Mouse (Mus musculus): ENCODE measurements around the gene Acot12. TPM values are rescaled to one million over a fixed set of nuclear protein-coding genes. Genes with fewer than 3 reads are reported as not detected.
"Not testable (repeated sequence)": the region's sequence is repeated elsewhere in the genome, so short reads cannot be mapped to it uniquely, and the experiment has no call there.

The Acot12 gene
- total RNA-seq, 2 experiments from 2014 or later: 0.39 to 4.9 TPM

DNA sequence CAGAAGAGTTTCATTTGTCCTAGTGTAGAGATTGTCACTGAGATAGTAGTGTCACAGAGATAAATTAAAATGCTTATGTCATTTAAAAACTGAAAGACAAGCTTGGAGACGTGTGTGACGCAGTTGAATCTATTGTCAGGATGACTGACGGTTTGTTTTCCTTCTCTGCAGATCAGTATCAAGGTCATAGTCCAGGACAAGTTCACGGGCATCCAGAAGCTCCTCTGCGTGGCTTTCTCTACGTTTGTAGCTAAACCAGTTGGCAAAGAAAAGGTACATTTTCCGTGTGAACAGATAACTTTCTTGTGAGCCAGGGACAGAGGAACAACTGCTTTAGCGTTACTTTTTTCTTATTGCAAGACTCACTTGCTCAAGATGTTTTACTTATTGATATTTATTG, 18.5 kb downstream of the Acot12 start:
- DNase-seq (ENCODE audit: low spot score in 2 of 2): no peak

DNA sequence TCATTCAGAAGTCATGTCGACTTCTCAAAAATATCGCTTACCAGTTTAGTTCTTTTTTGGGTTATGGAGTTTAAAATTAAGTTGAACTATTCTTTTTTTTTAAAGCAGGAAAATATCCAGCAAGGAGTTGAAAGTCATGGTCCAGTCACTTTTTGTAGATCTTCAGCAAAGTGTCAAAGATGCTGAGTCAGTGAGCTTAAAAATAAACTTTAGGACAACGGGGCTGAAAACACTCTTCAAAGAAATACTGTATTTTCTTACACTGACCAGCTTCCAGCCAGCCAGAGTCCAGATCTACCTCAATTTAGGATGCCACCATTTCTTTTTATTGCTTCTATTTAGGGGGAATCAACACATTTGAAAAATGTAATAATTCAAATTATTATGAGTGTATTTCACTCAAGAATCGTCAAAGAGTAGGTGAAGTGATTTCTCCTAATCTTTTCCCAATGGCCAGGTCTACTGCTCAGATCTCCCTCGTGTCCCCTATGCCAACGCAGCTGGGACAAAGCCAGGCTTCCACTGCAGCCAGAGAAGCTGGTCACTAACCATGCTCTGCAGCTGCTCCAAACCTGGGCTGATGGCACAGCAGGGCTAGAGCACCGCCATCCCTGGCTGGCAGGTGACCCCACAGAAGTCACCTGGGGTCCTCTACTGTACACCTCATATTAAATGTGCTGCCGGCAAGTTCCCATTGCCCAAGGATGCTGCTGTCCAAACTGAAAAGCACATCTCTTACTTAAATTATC, 19.2 kb downstream of the Acot12 start:
- DNase-seq (ENCODE audit: low spot score in 2 of 2): no peak

DNA sequence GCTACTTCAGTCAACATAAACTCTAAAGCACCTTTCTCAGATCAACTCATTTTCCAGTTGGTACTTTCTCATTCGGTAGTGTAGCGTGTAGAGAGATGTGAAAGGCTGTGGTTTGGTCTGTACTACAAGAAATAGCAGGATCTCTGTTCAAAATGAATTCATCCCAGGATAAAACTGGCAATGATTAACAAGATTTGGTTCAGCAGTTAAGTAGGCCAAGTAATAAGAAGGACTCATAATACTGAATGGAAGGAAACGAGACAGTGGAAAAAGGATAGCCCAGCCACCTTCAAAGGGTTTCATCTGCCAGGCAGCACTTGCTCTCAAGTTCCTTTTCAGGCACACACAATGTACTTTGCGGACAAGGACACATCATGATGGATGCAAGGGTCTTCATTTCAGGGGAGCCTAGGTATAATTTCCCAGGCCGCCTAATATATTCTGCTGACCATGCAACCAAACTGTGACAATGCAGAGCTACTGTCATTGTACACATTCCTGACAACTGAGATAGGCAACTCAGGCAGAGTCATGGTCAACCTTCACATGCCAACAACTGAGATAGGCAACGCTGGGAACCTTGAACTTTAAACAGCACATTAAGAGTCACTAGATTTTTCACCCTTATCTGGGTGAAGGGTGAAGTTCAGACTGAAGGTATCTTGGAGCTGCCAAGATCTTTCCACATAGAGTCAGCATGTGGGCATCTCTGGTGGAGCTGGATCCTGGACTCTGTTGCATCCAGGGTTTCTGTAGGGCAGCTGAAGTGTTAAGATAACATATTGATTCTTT, 20.5 kb downstream of the Acot12 start:
- DNase-seq (ENCODE audit: low spot score in 2 of 2): no peak

DNA sequence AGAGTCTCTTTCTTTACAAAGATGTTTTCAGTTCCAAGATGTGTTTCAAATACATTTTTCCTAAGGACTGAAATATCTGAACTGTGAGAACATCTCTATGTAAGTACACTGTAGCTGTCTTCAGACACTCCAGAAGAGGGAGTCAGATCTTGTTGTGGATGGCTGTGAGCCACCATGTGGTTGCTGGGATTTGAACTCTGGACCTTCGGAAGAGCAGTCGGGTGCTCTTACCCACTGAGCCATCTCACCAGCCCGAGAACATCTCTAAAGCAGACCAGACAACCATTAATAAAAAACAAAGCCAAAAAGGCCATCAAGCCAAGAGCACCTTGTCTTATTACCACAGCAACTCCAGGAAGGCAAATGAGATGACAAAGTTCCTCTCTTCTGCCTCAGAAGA, 22.3 kb downstream of the Acot12 start:
- not testable (repeated sequence) for DNase-seq (ENCODE audit: low spot score in 2 of 2)

DNA sequence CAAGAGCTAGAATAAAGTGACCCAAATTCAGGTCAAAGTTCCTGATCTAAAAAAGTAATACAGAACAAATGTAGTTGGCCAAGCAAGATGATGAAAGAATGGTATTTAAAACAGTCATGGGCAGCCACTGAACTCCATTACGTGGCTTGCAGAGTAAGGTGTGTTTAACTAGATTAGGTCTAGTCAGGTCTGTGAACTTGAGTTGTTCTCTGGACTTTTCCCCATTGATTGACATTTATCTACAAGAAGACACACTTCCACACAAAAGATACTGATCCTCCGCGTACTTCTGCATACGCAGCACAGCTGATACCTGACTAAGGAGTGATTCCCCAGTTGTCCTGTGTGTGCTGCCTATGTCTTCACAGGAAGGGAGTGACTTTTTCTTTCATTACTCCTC, 24.3 kb downstream of the Acot12 start:
- no peak for DNase-seq (ENCODE audit: low spot score in 2 of 2)

DNA sequence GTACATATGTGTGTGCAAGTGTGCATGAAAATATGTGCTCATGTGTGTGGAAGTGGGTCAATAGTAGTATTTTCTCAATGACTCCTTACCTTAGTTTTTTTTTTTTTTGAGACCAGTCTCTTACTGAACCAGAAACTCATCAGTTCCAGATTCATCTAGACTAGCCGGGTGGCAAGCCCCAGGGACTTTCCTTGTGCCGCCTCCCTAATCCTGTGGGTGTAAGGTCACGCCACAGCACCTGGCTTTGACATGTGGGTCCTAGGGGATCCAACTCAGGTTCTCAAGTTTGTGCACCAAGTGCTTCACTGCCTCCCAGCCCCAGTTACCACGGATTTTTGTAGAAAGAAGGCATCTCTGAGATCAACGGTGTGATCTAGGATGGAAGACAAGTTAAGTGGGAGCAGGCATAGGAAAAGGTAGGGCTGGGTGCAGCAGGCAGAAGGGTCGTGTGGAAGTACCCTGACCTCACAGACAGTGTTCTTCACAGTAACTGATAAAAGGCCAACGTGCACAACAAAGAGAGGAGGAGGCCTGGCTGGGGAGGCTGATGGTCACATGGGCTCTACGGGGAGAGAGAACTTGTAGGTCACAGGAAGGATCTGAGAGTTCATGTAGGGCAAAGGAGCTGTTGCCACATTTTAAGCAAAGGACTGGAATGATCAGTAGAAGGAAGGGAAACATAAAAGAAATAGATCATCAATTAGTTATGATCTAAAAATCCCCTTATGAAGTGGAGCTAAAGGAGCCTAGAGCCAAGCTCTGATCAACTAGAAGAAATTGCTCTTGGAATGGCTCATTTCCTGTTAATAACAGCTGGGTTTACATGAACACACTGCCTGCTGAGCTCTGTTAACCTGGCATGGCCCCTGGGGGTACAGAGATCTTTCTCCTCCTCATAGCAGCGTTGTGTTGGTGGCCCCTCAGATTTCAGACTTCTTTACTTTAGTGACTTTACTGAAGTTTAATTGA, 27.7 kb downstream of the Acot12 start:
- no peak for DNase-seq (ENCODE audit: low spot score in 2 of 2)

DNA sequence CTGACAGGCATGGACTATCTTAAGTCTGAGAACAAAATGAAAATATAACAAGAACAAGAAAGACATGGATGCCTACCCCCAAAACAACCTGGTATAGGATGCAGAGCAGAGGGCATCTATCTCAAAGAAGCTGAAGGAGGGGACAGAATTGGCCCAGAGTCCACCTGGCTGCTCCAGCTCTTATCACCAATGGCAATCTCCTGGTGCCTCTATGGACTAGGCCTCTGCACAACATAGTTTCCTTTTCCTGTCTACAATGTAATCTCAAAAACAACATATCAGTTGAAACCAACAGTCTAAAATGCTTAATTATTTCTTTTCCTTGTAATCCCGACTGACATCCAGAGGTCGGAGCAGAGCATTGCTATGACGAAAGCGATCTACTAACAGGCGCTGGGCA, 36.8 kb downstream of the Acot12 start:
- DNase-seq (ENCODE audit: low spot score in 2 of 2): no peak

DNA sequence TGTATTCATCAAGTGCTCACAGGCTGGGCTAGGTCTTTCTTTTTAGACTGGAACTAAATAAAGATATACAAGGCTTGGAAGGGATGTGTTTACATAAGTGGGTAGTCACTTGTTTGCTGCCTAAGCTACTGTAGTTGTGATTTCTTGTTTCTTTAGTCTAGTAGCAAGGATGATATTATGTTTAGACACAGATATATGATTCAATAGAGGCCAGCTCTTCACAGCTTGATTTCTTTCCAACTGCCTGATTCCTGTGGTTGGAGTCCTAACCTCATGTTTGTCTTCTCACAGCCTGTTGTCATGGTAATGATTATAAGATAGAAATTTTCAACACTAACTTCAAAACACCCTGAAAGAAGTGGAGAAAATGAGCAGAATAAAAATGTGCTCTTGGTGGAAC, 38.6 kb downstream of the Acot12 start:
- DNase-seq (ENCODE audit: low spot score in 2 of 2): no peak

DNA sequence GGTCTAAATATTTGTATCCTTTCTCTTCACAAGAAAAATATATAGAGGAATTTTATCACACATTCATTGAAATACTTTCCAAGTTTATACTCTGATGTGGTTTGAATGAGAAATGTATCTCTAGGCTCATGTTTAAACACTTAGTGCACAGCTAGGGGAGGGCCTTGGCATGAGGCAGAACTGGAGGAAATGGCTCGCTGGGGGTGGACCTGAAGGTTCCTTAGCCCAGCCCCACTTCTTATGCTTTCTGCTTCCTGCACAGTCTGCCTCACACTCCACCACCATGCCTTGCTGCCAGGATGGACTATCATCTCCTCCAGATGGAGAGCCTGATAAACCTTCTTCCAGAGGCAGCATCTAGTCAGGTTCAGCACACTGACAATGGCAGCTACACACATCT, 50.7 kb downstream of the Acot12 start:
- DNase-seq (ENCODE audit: low spot score in 2 of 2): no peak

DNA sequence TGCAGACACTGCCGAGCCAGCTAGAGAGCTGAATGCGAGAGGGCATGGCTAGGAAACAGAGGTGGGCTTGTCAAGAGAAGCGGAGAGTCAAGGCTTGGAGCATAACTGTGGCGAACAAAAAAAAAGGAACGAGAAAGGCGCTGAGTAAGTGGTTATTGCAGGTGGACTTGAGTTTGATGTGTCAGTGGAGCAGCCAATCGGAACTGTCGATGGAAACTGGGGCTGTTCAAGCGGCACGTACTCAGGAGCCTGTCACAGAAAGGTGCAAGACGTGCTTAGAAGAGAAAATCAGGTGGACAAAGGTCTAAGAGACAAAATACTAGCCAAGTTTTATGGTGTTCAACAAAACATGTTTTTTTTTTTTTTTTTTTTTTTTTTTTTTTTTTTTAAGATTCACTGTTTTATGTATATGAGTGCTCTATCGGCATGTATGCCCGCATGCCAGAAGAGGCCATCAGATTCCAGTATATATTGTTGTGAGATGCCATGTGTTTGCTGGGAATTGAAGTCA, 53.7 kb downstream of the Acot12 start:
- no peak for DNase-seq (ENCODE audit: low spot score in 2 of 2)

DNA sequence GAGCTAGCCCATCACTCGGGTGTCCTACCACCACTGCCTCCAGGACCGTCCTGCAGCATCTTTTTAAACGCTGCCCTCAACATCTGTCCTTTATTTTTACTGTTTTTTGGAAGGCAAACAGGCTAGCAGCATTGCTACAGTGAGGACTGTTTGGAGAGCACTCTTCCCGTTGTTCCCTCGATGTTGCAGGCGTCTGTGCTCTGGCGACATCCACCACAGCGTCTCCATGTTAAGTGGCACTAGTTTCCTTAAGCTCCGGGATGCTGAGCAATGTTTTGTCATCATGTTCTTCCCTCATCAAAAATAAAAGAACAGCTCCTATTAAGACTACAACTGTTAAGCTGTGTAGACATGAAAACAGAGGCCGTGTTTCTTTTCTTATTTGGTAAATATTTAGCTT, 54.3 kb downstream of the Acot12 start:
- DNase-seq (ENCODE audit: low spot score in 2 of 2): no peak

DNA sequence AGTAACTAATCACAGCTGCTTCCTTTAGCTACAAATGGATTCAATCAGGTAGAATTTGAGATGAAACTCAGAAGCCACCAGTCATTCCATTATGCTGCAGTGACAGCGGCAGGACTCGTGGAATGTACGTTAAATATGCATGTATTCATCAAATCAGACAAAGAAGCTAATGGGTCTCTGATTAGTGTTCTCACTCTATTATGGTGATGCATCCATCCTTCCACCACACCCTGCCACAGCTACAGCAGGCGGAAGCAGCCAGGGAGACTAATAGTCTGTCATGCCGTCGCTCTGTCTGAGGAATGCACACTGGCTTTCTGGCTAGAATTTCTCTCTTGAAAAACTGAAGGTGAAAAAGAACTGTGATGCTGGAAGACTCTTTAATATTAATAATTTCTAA, 54.7 kb downstream of the Acot12 start:
- DNase-seq (ENCODE audit: low spot score in 2 of 2): no peak

DNA sequence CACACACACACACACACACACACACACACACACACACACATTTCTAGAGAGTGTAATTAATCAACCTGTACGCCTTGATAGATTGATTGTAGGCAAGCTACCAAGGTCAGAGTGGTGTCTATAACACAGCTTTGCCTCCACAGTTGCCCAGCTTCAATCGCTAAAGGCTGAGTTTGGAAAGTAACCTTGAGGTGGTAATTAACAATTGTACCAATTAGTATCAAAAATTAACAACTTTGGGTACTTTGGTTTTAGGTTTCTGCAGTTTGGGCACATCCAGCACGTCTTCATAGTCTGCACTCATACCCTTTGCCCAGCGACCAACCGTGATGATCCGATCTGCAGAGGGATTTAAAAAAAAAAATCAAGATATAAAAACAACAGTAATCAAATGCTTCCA, 55.6 kb downstream of the Acot12 start:
- no peak for DNase-seq (ENCODE audit: low spot score in 2 of 2)

DNA sequence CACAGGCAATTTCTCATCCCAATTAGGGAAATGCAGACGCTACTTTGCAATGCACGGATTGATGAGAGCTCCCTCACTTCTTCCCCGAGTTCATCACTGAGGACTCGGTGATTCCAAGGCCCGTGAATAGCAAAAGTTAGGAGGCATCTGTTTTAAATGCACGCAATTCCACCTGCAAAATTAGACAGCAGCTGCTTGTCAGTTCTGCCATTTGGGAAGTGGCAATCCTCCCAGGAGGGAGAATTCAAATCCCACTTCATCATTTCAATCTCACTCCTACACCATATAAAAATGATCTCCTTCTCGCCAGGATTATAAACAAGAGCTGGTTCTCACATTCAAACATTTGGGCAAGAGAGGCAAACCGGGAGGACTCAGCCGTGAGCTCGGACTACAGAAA, 56.1 kb downstream of the Acot12 start:
- no peak for DNase-seq (ENCODE audit: low spot score in 2 of 2)

DNA sequence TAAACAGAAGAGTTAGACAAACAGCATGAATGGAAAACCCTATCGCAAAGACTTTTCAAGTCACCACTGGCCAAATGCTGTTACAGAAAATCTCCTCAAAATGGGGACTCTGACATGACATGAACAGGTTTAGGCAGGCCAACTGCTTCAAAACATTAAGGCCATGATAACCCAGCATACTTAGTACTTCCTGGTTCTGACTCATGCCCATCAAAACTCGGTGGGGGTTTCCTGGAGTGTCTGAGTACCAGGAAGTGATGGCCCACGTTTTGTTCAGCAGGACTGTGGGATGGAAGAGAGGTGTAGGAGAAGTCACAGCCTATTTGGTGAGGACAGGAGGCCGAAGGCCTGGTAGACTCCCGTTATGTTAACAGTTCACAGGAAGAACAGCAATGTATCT, 60.4 kb downstream of the Acot12 start:
- no peak for DNase-seq (ENCODE audit: low spot score in 2 of 2)

DNA sequence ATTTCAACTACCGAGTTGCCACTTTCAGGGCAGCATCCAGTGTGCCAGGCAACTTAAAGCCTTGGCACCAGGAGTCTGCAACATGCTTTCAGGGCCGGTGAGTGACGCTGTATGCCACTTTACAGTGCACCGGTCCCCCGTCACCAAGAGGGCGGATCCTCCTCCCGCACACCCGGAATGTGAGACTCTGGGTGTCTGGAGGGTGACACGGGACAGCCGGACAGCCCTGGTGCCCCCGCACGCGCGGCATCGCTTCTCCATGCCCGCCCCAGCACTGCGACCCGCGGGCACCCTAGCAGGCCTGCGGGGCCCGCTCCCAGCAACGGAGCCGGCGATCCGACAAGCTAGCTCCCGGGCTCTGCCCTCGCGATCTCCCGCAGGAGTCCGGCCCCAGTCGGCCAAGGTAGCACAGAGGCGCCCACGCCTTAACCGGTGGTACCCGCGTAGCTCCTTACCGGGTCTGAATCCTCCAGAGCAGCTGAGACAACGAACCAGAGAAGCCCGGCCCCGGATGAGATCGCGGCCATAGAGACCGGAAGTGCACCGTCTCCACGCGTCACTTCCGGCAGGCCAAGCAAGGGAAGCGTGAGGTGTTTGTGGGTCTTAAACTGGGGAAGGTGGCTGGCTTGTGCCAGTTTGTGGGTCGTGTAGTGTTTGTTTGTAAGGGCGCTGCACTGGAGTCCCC, 66.0 kb downstream of the Acot12 start, which contains the start of gene Zcchc9:
Gene Zcchc9, minus strand, starts transcription at position 551 of the 685 bp plus-strand sequence.
- DNase-seq (ENCODE audit: low spot score in 2 of 2): peak; percentile 61 to 78

DNA sequence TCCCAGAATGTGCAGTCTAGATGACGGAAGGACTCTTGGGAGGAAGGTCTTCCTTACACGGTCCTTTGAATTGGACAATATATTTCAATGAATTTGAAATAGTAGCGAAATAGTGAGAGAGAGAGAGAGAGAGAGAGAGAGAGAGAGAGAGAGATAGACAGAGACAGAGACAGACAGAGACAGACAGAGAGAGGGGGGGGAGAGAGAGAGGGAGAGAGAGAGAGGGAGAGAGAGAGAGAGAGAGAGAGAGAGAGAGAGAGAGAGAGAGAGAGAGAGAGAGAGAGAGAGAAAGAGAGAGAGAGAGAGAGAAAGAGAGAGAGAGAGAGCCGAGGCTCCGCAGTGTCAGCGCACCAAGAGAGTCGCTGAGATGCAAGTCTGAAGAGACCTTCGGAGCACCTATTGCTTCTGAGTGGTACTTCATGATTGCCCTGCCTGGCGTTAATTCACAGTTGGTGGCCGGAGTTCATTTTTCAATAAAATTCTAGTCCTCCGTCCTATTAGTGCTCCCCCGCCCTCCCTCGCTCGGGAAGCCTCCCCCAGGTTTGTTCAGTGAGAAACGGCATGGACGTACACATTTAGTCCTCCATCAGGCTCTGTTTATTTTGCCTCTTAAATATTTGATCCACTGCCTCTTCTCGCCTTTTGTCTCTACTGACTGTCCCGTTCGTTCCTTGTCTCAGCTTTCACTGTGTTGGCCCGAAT, 66.7 kb downstream of the Acot12 start:
- no peak for DNase-seq (ENCODE audit: low spot score in 2 of 2)

DNA sequence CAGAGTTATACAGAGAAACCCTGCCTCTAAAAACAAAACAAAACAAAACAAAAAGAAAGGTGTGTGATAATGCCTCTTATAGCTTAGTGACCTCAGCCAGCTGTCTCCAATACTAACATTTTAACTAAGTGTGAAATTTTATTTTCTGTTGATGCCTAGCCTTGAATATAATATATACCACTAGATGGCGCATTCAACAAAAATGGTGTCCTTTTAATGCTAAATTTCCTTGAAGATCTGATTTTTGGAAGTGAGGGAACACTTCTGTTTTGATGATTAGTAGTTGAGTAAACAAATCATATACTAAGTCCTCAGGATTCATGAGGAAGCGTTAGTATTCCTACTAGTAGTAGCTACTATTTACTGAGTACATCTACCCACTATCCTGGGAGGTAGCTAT, 68.2 kb downstream of the Acot12 start:
- no peak for DNase-seq (ENCODE audit: low spot score in 2 of 2)

DNA sequence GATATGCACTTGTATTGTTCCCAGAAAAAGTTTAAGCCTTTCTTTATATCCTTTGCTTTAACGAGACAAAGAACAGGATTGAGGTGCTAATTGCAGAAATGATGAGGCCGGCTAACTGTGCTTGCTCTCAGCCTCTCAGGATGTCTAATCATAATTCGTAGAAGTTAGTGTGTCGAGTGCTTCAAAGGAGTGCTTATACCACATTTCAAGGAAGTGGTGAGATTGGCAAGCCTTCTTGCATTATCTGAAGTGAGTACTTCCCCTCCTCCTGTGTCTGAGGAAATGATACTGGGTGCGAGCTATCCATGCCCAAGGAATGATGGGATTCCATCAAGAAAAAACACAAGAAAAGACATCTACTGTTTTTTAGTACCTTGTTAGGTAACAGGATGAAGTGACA, 73.4 kb downstream of the Acot12 start:
- no peak for DNase-seq (ENCODE audit: low spot score in 2 of 2)

DNA sequence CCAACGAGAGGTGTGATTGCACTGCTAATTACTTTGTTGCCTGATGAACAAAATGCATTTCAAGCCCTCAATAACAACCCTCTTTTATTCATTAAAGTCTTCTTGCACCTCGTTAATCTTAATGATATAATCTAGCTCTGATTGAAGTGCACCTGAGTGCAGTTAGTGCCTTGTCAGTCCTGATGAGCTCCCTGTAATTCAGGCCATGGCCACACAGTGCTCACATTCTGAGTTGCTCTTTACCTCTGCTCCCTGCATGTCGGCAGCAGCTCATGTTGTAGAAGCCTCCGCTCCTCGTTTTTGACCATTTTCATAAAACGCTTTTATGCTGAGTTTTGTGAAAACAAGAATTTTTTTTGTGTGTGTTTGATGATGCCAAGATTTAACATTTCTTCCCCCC, 82.4 kb downstream of the Acot12 start:
- no peak for DNase-seq (ENCODE audit: low spot score in 2 of 2)

All from adrenal gland, postnatal 4 days (tissue).